21 mouse cellular contexts compared by ENCODE assay signal in genomic region chr4:88245494-88245893, GRCm38 (mm10).
DNase-seq lines count a peak whose midpoint lies in the region; ATAC-seq and TF ChIP-seq lines count a peak whose summit lies in the region.
"Had no signal": no experiment of that assay in that cellular context is flagged by ENCODE, and none has a peak within 500 bp of the region (broad histone marks: within the 10 kb centered on the region; RNA-seq: fewer than 3 reads in every experiment).

No protein-coding gene starts in this region.

- no peaks in the 10 kb centered on the region for H3K36me3 ChIP-seq in liver, adult 2 months (ENCODE audit: control insufficient read depth, insufficient read depth, low read length)
- no peaks in the 10 kb centered on the region for H3K36me3 ChIP-seq in liver, postnatal 0 days (replicated peaks; ENCODE audit: insufficient read depth, low read length)
- no peaks in the 10 kb centered on the region for H3K36me3 ChIP-seq in midbrain, embryonic 16.5 days (ENCODE audit: control insufficient read depth, insufficient read depth, low read length)
- no peaks in the 10 kb centered on the region for H3K36me3 ChIP-seq in midbrain, embryonic 15.5 days (replicated peaks)
- H3K36me3 ChIP-seq: embryonic facial prominence, embryonic 15.5 days; heart, embryonic 15.5 days; hindbrain, embryonic 13.5 days had no signal

- no peak overlapping the region for H3K9ac ChIP-seq in liver, adult 2 months (ENCODE audit: low read depth, low read length)
- no peak overlapping the region for H3K9ac ChIP-seq in liver, postnatal 0 days (replicated peaks)
- 0 out of 2 replicates have a peak overlapping the region, but pooled peaks have one; percentile 36 for H3K9ac ChIP-seq in midbrain, embryonic 16.5 days (ENCODE audit: low read depth, low read length)
- H3K9ac ChIP-seq in midbrain, embryonic 15.5 days = no peak overlapping the region
- H3K9ac ChIP-seq: embryonic facial prominence, embryonic 15.5 days; forebrain, postnatal 0 days; heart, embryonic 15.5 days; hindbrain, embryonic 13.5 days had no signal

- no peak overlapping the region for H3K4me2 ChIP-seq in liver, postnatal 0 days (ENCODE audit: low read depth, low read length)
- H3K4me2 ChIP-seq in midbrain, embryonic 16.5 days (ENCODE audit: low read length) = no peak overlapping the region
- no peak overlapping the region for H3K4me2 ChIP-seq in midbrain, embryonic 15.5 days
- H3K4me2 ChIP-seq: embryonic facial prominence, embryonic 15.5 days; heart, embryonic 11.5 days; heart, embryonic 15.5 days; hindbrain, embryonic 13.5 days had no signal

- no peaks in the 10 kb centered on the region for H3K9me3 ChIP-seq in liver, postnatal 0 days (ENCODE audit: low read length)
- H3K9me3 ChIP-seq in midbrain, embryonic 16.5 days (replicated peaks; ENCODE audit: control insufficient read depth, low read length, poor library complexity, severe bottlenecking) = no peaks in the 10 kb centered on the region
- H3K9me3 ChIP-seq in midbrain, embryonic 15.5 days = no peaks in the 10 kb centered on the region
- H3K9me3 ChIP-seq: embryonic facial prominence, embryonic 15.5 days; heart, embryonic 15.5 days; hindbrain, embryonic 13.5 days had no signal

- no peak overlapping the region for H3K4me3 ChIP-seq in liver, adult 2 months (ENCODE audit: insufficient read depth, low read depth, low read length)
- no peak overlapping the region for H3K4me3 ChIP-seq in liver, postnatal 0 days (ENCODE audit: low read depth, low read length)
- H3K4me3 ChIP-seq in midbrain, embryonic 16.5 days (ENCODE audit: low read depth, low read length) = no peak overlapping the region
- H3K4me3 ChIP-seq in midbrain, embryonic 15.5 days = no peak overlapping the region
- H3K4me3 ChIP-seq: embryonic facial prominence, embryonic 15.5 days; erythroblast, embryonic 14.5 days; heart, embryonic 15.5 days; hindbrain, embryonic 13.5 days had no signal

- no peak for TF ChIP-seq POLR2A in liver, adult 2 months (IDR thresholded peaks at IDR 0.05; ENCODE audit: extremely low read depth, insufficient read depth, low read length)

- DNase-seq in frontal cortex, adult 2 months (ENCODE audit: extremely low spot score in 1 of 2, low spot score in 1 of 2) = no peak
- DNase-seq in liver, adult 2 months (ENCODE audit: extremely low read depth, low read depth, low spot score) = peak; percentile 5
- no peak for DNase-seq in liver, postnatal 0 days
- peak; percentile 66 for DNase-seq in lung, postnatal 36 days
- DNase-seq: adrenal gland, postnatal 14 days; cerebellum, postnatal 10 days; embryo, embryonic 11 days; forebrain, postnatal 0 days; gastrocnemius, postnatal 36 days; heart, adult 18-20 months; heart, postnatal 14 days had no signal

- H3K79me2 ChIP-seq in liver, adult 2 months (ENCODE audit: control insufficient read depth, insufficient read depth, low read length) = no peaks in the 10 kb centered on the region; the same call in 1 of the 2 replicates

- no peak for TF ChIP-seq EP300 in liver, postnatal 0 days (IDR thresholded peaks at IDR 0.05; ENCODE audit: low read depth)

- no peaks in the 10 kb centered on the region for H3K27me3 ChIP-seq in liver, adult 2 months (ENCODE audit: control insufficient read depth, insufficient read depth, low read length)
- no peaks in the 10 kb centered on the region for H3K27me3 ChIP-seq in liver, postnatal 0 days (ENCODE audit: insufficient read depth, low read length)
- H3K27me3 ChIP-seq in midbrain, embryonic 16.5 days (ENCODE audit: control insufficient read depth, insufficient read depth, low read depth, low read length) = no peaks in the 10 kb centered on the region
- no peaks in the 10 kb centered on the region for H3K27me3 ChIP-seq in midbrain, embryonic 15.5 days (replicated peaks)
- H3K27me3 ChIP-seq: embryonic facial prominence, embryonic 15.5 days; heart, embryonic 15.5 days; hindbrain, embryonic 13.5 days had no signal

- no peaks in the 10 kb centered on the region for H3K4me1 ChIP-seq in liver, adult 2 months (ENCODE audit: control insufficient read depth, insufficient read depth, low read length)
- no peaks in the 10 kb centered on the region for H3K4me1 ChIP-seq in liver, postnatal 0 days (ENCODE audit: insufficient read depth)
- H3K4me1 ChIP-seq in midbrain, embryonic 16.5 days (ENCODE audit: control insufficient read depth, insufficient read depth, low read length) = no peaks in the 10 kb centered on the region
- no peaks in the 10 kb centered on the region for H3K4me1 ChIP-seq in midbrain, embryonic 15.5 days
- H3K4me1 ChIP-seq: embryonic facial prominence, embryonic 15.5 days; heart, embryonic 15.5 days; hindbrain, embryonic 13.5 days had no signal

- H3K27ac ChIP-seq in liver, adult 2 months (replicated peaks; ENCODE audit: insufficient read depth, low read depth, low read length) = no peak overlapping the region
- no peak overlapping the region for H3K27ac ChIP-seq in liver, postnatal 0 days (ENCODE audit: low read depth)
- no peak overlapping the region for H3K27ac ChIP-seq in midbrain, embryonic 16.5 days (ENCODE audit: low read length)
- no peak overlapping the region for H3K27ac ChIP-seq in midbrain, embryonic 15.5 days
- H3K27ac ChIP-seq: embryonic facial prominence, embryonic 15.5 days; heart, embryonic 15.5 days; hindbrain, embryonic 13.5 days; hindbrain, postnatal 0 days had no signal

- WGBS in liver, adult 2 months = 86% methylated on average over 4 of the region's 4 CpGs
- WGBS in liver, postnatal 0 days (ENCODE audit: insufficient replicate concordance) = 84% methylated on average over 4 of the region's 4 CpGs
- WGBS in midbrain, embryonic 16.5 days = 67% methylated on average over 4 of the region's 4 CpGs
- 75% methylated on average over 4 of the region's 4 CpGs for WGBS in midbrain, embryonic 15.5 days

- ATAC-seq in frontal cortex, adult (ENCODE audit: low TSS enrichment) = peak; percentile 39; the same call in 1 of the 2 replicates
- no peak for ATAC-seq in liver, postnatal 0 days
- ATAC-seq in midbrain, embryonic 16.5 days = no peak
- no peak for ATAC-seq in midbrain, embryonic 15.5 days (replicated peaks)
- ATAC-seq in monocyte, adult 5-6 weeks (replicated peaks; ENCODE audit: insufficient number of reproducible peaks, low FRiP score, low TSS enrichment, poor library complexity, severe bottlenecking) = no peak
- ATAC-seq: forebrain, postnatal 0 days; hindbrain, postnatal 0 days had no signal

- no peak for TF ChIP-seq CTCF in liver, adult 2 months (IDR thresholded peaks at IDR 0.05; ENCODE audit: low read depth, low read length)
- TF ChIP-seq CTCF in liver, postnatal 0 days (IDR thresholded peaks at IDR 0.05; ENCODE audit: low read depth) = no peak

Comparison
In these comparisons a context has a peak if more than half of its experiments do, and no peak if none do; other contexts are left out.
1. DNase-seq: peak in liver, adult 2 months (single experiment) and lung, postnatal 36 days (single experiment); none in frontal cortex, adult 2 months (0 of 2) and liver, postnatal 0 days (single experiment).